Comparison of ENCODE assay signal across 8 mouse cellular contexts in genomic region chr8:127440161-127440833, GRCm38 (mm10).
DNase-seq lines count a peak whose midpoint lies in the region; ATAC-seq lines count a peak whose summit lies in the region.

No protein-coding gene starts in this region.

- no peaks in the 10 kb centered on the region for H3K27me3 ChIP-seq in midbrain, embryonic 10.5 days (ENCODE audit: low read depth, poor library complexity, severe bottlenecking)
- H3K27me3 ChIP-seq in midbrain, embryonic 16.5 days (ENCODE audit: control insufficient read depth, insufficient read depth, low read depth, low read length) = no peaks in the 10 kb centered on the region
- no peaks in the 10 kb centered on the region for H3K27me3 ChIP-seq in forebrain, embryonic 13.5 days
- H3K27me3 ChIP-seq in kidney, embryonic 14.5 days (ENCODE audit: control insufficient read depth, insufficient read depth, low read length) = no peaks in the 10 kb centered on the region

- DNase-seq in midbrain, embryonic 10.5 days (ENCODE audit: low spot score) = no peak
- no peak for DNase-seq in T-cell, adult 2 months (ENCODE audit: low spot score)
- no peak for DNase-seq in frontal cortex, postnatal 14 days (ENCODE audit: low spot score in 2 of 2)
- DNase-seq in layer of hippocampus, adult 8-10 months (ENCODE audit: low spot score in 2 of 2) = no peak

- H3K4me2 ChIP-seq in midbrain, embryonic 16.5 days (ENCODE audit: low read length) = no peak overlapping the region
- H3K4me2 ChIP-seq in forebrain, embryonic 13.5 days = no peak overlapping the region
- H3K4me2 ChIP-seq in kidney, embryonic 14.5 days (replicated peaks; ENCODE audit: low read depth, low read length) = peak overlapping the region; percentile 27

- 85% methylated on average over 9 of the region's 9 CpGs for WGBS in midbrain, embryonic 10.5 days
- 82% methylated on average over 9 of the region's 9 CpGs for WGBS in midbrain, embryonic 16.5 days
- WGBS in forebrain, embryonic 13.5 days = 80% methylated on average over 9 of the region's 9 CpGs
- WGBS in kidney, embryonic 14.5 days = 73% methylated on average over 9 of the region's 9 CpGs
- WGBS in macrophage (ENCODE audit: missing documents) = 68% methylated on average over 9 of the region's 9 CpGs

- H3K4me3 ChIP-seq in midbrain, embryonic 10.5 days = no peak overlapping the region
- H3K4me3 ChIP-seq in midbrain, embryonic 16.5 days (ENCODE audit: low read depth, low read length) = no peak overlapping the region
- no peak overlapping the region for H3K4me3 ChIP-seq in forebrain, embryonic 13.5 days
- H3K4me3 ChIP-seq in kidney, embryonic 14.5 days (ENCODE audit: low read length) = no peak overlapping the region; the same call in 1 of the 2 replicates
- H3K4me3 ChIP-seq in macrophage (ENCODE audit: inconsistent target) = peak overlapping the region; percentile 48

- peaks cover 5% of the 10 kb centered on the region; the same call in 1 of the 2 replicates for H3K79me2 ChIP-seq in macrophage (ENCODE audit: inconsistent target)

- 0 out of 2 replicates have a peak overlapping the region, but pooled peaks have one; percentile 28 for H3K27ac ChIP-seq in midbrain, embryonic 10.5 days (replicated peaks)
- no peak overlapping the region for H3K27ac ChIP-seq in midbrain, embryonic 16.5 days (ENCODE audit: low read length)
- H3K27ac ChIP-seq in forebrain, embryonic 13.5 days = no peak overlapping the region
- peak overlapping the region; percentile 57; the same call in 1 of the 2 replicates for H3K27ac ChIP-seq in kidney, embryonic 14.5 days (ENCODE audit: low read depth, low read length)
- H3K27ac ChIP-seq in macrophage = peak overlapping the region; percentile 82

- no peaks in the 10 kb centered on the region for H3K9me3 ChIP-seq in midbrain, embryonic 10.5 days (replicated peaks)
- no peaks in the 10 kb centered on the region for H3K9me3 ChIP-seq in midbrain, embryonic 16.5 days (replicated peaks; ENCODE audit: control insufficient read depth, low read length, poor library complexity, severe bottlenecking)
- no peaks in the 10 kb centered on the region for H3K9me3 ChIP-seq in forebrain, embryonic 13.5 days (replicated peaks)
- H3K9me3 ChIP-seq in kidney, embryonic 14.5 days (ENCODE audit: control insufficient read depth, low read length) = no peaks in the 10 kb centered on the region

- H3K9ac ChIP-seq in midbrain, embryonic 16.5 days (ENCODE audit: low read depth, low read length) = no peak overlapping the region
- no peak overlapping the region for H3K9ac ChIP-seq in forebrain, embryonic 13.5 days
- H3K9ac ChIP-seq in kidney, embryonic 14.5 days (ENCODE audit: low read depth, low read length) = no peak overlapping the region

- no peak for ATAC-seq in midbrain, embryonic 16.5 days
- peak; percentile 2; the same call in 1 of the 2 replicates for ATAC-seq in forebrain, embryonic 13.5 days
- ATAC-seq in kidney, embryonic 14.5 days (ENCODE audit: low FRiP score, low TSS enrichment) = peak; percentile 10

- H3K36me3 ChIP-seq in midbrain, embryonic 10.5 days = no peaks in the 10 kb centered on the region
- H3K36me3 ChIP-seq in midbrain, embryonic 16.5 days (ENCODE audit: control insufficient read depth, insufficient read depth, low read length) = no peaks in the 10 kb centered on the region
- H3K36me3 ChIP-seq in forebrain, embryonic 13.5 days (ENCODE audit: poor library complexity, severe bottlenecking) = 0 out of 2 replicates have a peak, but pooled peaks cover 6% of the 10 kb centered on the region
- H3K36me3 ChIP-seq in kidney, embryonic 14.5 days (ENCODE audit: control insufficient read depth, insufficient read depth, low read length) = no peaks in the 10 kb centered on the region; the same call in 1 of the 2 replicates
- no peaks in the 10 kb centered on the region for H3K36me3 ChIP-seq in macrophage (ENCODE audit: inconsistent target)

- H3K4me1 ChIP-seq in midbrain, embryonic 10.5 days = peaks cover 17% of the 10 kb centered on the region
- H3K4me1 ChIP-seq in midbrain, embryonic 16.5 days (ENCODE audit: control insufficient read depth, insufficient read depth, low read length) = peaks cover 9% of the 10 kb centered on the region
- H3K4me1 ChIP-seq in forebrain, embryonic 13.5 days = peaks cover 26% of the 10 kb centered on the region
- peaks cover 4% of the 10 kb centered on the region; the same call in 1 of the 2 replicates for H3K4me1 ChIP-seq in kidney, embryonic 14.5 days (ENCODE audit: control insufficient read depth, insufficient read depth, low read length)

Comparison
In these comparisons a context has a peak if more than half of its experiments do, and no peak if none do; other contexts are left out.
1. H3K27ac ChIP-seq: peak in midbrain, embryonic 10.5 days (single experiment), kidney, embryonic 14.5 days (single experiment) and macrophage (single experiment); none in midbrain, embryonic 16.5 days (single experiment) and forebrain, embryonic 13.5 days (single experiment).